In the genomic region with DNA sequence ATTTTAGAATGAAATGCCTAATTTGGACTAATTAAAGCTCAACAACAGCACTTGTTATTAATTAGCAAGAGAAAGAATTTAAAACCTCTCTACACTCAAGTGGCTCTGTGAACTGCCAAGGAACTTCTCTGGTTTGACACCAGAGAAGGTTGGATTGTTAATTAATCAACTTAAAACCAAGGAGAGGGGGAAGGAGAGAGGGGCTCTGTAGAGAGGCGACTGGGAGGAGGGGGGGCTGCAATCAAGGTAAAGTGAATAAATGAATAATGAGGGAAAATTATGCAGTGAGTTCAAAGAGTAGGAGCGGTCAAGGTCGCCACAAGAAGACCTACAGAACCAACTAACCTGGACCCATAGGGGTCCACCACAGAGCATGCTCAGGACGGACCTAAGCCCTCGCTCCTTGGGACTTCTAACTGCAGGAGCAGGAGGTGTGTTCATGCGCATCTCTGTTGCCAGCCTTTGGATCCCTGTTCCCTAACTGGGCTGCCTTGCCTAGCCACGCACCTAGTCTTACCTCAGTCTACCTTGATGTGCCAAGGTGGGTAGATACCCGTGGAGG, we compare ENCODE assay signal across 14 mouse cellular contexts.
"Had no signal": no experiment of that assay in that cellular context is flagged by ENCODE, and none has a peak within 500 bp of the region (broad histone marks: within the 10 kb centered on the region; RNA-seq: fewer than 3 reads in every experiment).

No protein-coding gene starts in this region.

- DNase-seq: left cerebral cortex, postnatal 4 days; liver, postnatal 0 days; lung, embryonic 14.5 days; thymus, adult 18-20 months; thymus, postnatal 36 days had no signal

- H3K27ac ChIP-seq: limb, embryonic 12.5 days; limb, embryonic 15.5 days; liver, embryonic 14.5 days; macrophage; midbrain, embryonic 15.5 days had no signal

- H3K4me3 ChIP-seq: limb, embryonic 12.5 days; limb, embryonic 15.5 days; midbrain, embryonic 15.5 days had no signal

- H3K9me3 ChIP-seq: limb, embryonic 12.5 days; limb, embryonic 15.5 days; midbrain, embryonic 15.5 days had no signal

- H3K4me1 ChIP-seq: limb, embryonic 12.5 days; limb, embryonic 15.5 days; midbrain, embryonic 15.5 days had no signal

- ATAC-seq: intestine, postnatal 0 days; liver, postnatal 0 days; lung, postnatal 0 days; midbrain, embryonic 15.5 days had no signal

- H3K9ac ChIP-seq: limb, embryonic 12.5 days; limb, embryonic 15.5 days; liver, embryonic 14.5 days; liver, postnatal 0 days; lung, embryonic 14.5 days; midbrain, embryonic 15.5 days had no signal

- H3K27me3 ChIP-seq: limb, embryonic 12.5 days; limb, embryonic 15.5 days; midbrain, embryonic 15.5 days had no signal

- H3K36me3 ChIP-seq: limb, embryonic 12.5 days; limb, embryonic 15.5 days; midbrain, embryonic 15.5 days had no signal

- H3K4me2 ChIP-seq: limb, embryonic 12.5 days; limb, embryonic 15.5 days; liver, embryonic 11.5 days; lung, embryonic 14.5 days; midbrain, embryonic 11.5 days; midbrain, embryonic 15.5 days had no signal
